Mouse (Mus musculus) inflammation-experienced regulatory T-cells, adult 6 months (primary cell): ENCODE measurements around the gene Mstn. TPM values are rescaled to one million over a fixed set of nuclear protein-coding genes. Genes with fewer than 3 reads are reported as not detected.

Experiments
- ATAC-seq: one replicate; pipeline ENCODE4 v1.8.0; 2017
- polyA plus RNA-seq, 3 experiments: library from polyadenylated mRNA; unstranded; fragments of 100-300 nt; shearing (Covaris generic); gene quantifications; one replicate each; pipeline ENCODE4 v1.2.1; 2017

Mstn gene
- polyA plus RNA-seq, 3 experiments from 2014 or later: 0.28 to 0.43 TPM; not detected in 1

DNA sequence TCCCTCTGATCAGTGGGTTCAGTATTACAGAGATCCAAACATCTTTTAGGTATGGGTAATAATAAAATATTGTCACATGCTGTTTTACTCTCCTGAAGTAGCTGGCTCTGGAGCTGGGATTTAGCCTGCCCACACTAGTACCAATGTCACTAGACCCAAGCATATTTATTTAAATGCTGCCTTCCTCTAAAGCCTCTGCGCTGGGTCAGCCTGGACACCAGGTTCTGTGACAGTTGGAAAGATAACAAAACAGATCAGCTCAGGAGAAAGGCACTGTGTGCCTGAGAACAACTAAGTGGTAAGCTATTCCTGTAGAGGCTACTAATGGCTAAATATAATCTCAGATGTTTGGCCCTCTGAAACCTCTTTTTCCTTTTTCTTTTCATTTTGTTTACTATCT lies 49.1 kb downstream of the Mstn start:
- no peak for ATAC-seq

Other genes starting within 250 kb of the Mstn start
- 100 to 1,000 TPM in 2 of 3 experiments, 10 to 100 TPM in 1; 96.3 to 126 (median 110) TPM for gene Inpp1, start 244.0 kb upstream of the Mstn start, polyA plus RNA-seq
- gene Hibch, start 216.7 kb upstream of the Mstn start, polyA plus RNA-seq: 10 to 100 TPM; 28.0 to 33.2 (median 32.3) TPM
- gene 1700019D03Rik, start 41.5 kb upstream of the Mstn start, polyA plus RNA-seq: 10 to 100 TPM in 2 of 3 experiments, 1 to 10 TPM in 1; 5.5 to 12.3 (median 11.1) TPM
- not detected for gene 1700019A02Rik, start 126.0 kb downstream of the Mstn start, polyA plus RNA-seq
- 10 to 100 TPM; 33.1 to 40.4 (median 35.1) TPM for gene Pms1, start 235.4 kb downstream of the Mstn start, polyA plus RNA-seq
- 10 to 100 TPM; 70.6 to 97.1 (median 79.4) TPM for gene Ormdl1, start 235.5 kb downstream of the Mstn start, polyA plus RNA-seq
- 10 to 100 TPM in 1 of 3 experiments, 1 to 10 TPM in 1, not detected in 1; 1.7 to 10.5 TPM for gene Gm28778, start 235.5 kb downstream of the Mstn start, polyA plus RNA-seq